Mouse (Mus musculus): ENCODE data around the gene Grk3. TPM values are rescaled to one million over a fixed set of nuclear protein-coding genes. Genes with fewer than 3 reads are reported as not detected.
A peak's percentile ranks its signal among the peaks of the same experiment; 100 is the strongest.

The Grk3 gene
- total and polyA plus RNA-seq, 2 experiments = 2.3 to 4.1 TPM

DNA sequence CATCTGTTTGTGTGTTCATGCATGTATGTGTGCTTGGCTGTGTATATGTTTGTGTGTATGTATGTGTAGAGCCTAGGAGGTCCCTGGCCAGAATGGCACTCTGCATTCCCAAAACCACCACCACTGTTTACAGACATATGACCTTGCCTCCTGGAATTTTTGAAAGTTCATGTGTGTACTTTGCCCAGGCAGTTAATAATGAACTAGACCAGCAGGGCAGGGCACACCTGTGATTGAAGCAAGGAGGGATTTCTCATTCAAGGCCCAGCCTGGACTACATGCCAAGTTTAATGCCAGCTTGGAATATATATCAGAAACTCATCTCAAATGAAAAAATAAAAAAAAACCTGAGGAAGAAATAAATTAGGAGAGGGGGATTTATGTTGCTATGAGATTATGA lies 93.7 kb downstream of the Grk3 start:
- Histone ChIP-seq H3K27me3 (ENCODE audit: control insufficient read depth, insufficient read depth, low read length) (no peaks in the 10 kb centered on the region), H3K79me2 (ENCODE audit: control insufficient read depth, insufficient read depth, low read length) (no peaks in the 10 kb centered on the region), H3K4me1 (ENCODE audit: control insufficient read depth, insufficient read depth, low read length) (peaks cover 8% of the 10 kb centered on the region), H3K9ac (ENCODE audit: low read depth, low read length) (no peak overlapping the region), H3K36me3 (ENCODE audit: control insufficient read depth, insufficient read depth, low read length) (no peaks in the 10 kb centered on the region), H3K27ac (replicated peaks; ENCODE audit: insufficient read depth, low read depth, low read length) (no peak overlapping the region), H3K4me3 (ENCODE audit: insufficient read depth, low read depth, low read length) (no peak overlapping the region)
- peak; percentile 89 for DNase-seq (ENCODE audit: extremely low read depth, low read depth, low spot score)
- TF ChIP-seq POLR2A (IDR thresholded peaks at IDR 0.05; ENCODE audit: extremely low read depth, insufficient read depth, low read length) (no peak), CTCF (IDR thresholded peaks at IDR 0.05; ENCODE audit: low read depth, low read length) (no peak)

DNA sequence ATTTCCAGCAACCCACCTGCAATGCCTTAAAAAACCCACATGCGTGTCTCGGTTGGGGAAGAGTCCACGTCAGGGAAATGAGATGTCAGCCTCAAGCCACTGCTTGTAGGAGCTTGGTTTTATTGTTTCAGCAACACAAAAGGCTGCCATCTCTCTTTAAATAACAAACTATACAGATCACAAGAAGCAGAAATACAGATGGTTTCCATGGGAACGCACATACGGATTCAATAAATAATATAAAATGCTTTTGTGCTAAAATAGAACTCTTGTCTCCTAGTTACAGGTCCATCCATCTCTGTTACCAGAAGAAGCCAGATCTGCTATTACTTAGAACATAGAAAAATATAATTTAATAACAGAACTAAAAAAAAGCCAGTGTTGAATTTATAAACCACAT lies 105.2 kb downstream of the Grk3 start:
- TF ChIP-seq CTCF (IDR thresholded peaks at IDR 0.05; ENCODE audit: low read depth, low read length) = no peak
- TF ChIP-seq POLR2A (IDR thresholded peaks at IDR 0.05; ENCODE audit: extremely low read depth, insufficient read depth, low read length) = no peak
- Histone ChIP-seq H3K4me3 (ENCODE audit: insufficient read depth, low read depth, low read length) (no peak overlapping the region), H3K79me2 (ENCODE audit: control insufficient read depth, insufficient read depth, low read length) (no peaks in the 10 kb centered on the region), H3K36me3 (ENCODE audit: control insufficient read depth, insufficient read depth, low read length) (no peaks in the 10 kb centered on the region), H3K4me1 (ENCODE audit: control insufficient read depth, insufficient read depth, low read length) (no peaks in the 10 kb centered on the region; the same call in 1 of the 2 replicates), H3K27ac (replicated peaks; ENCODE audit: insufficient read depth, low read depth, low read length) (no peak overlapping the region), H3K9ac (ENCODE audit: low read depth, low read length) (no peak overlapping the region), H3K27me3 (ENCODE audit: control insufficient read depth, insufficient read depth, low read length) (no peaks in the 10 kb centered on the region)
- WGBS = 95% methylated on average over 5 of the region's 5 CpGs
- DNase-seq (ENCODE audit: extremely low read depth, low read depth, low spot score) = no peak

DNA sequence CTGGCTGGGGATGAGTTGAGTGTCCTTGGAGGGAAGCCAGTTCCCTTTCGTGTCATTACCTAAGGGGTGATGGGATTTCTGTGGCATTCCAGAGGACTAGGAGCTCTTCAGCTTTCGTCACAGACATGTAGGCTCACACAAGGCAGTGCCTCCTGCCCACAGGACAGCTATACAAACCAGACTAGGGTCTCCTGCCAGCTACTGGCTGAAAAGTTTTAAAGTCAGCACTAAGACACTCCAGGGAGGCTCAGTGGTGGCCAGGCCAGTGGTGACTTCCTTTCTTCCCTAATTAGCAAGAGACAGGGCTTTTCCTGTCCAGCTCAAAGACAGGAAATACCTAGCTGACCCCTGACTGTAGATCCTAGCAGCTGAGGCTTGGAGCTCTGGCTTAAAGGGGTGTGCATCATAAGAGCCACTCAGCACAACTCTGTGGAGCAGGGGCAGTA lies 107.4 kb downstream of the Grk3 start:
- Histone ChIP-seq H3K4me3 (ENCODE audit: insufficient read depth, low read depth, low read length) (no peak overlapping the region), H3K27me3 (ENCODE audit: control insufficient read depth, insufficient read depth, low read length) (no peaks in the 10 kb centered on the region), H3K4me1 (ENCODE audit: control insufficient read depth, insufficient read depth, low read length) (no peaks in the 10 kb centered on the region; the same call in 1 of the 2 replicates), H3K27ac (replicated peaks; ENCODE audit: insufficient read depth, low read depth, low read length) (no peak overlapping the region), H3K79me2 (ENCODE audit: control insufficient read depth, insufficient read depth, low read length) (no peaks in the 10 kb centered on the region), H3K9ac (ENCODE audit: low read depth, low read length) (no peak overlapping the region), H3K36me3 (ENCODE audit: control insufficient read depth, insufficient read depth, low read length) (no peaks in the 10 kb centered on the region)
- DNase-seq (ENCODE audit: extremely low read depth, low read depth, low spot score) = peak; percentile 24
- 9% methylated on average over 2 of the region's 2 CpGs for WGBS
- TF ChIP-seq POLR2A (IDR thresholded peaks at IDR 0.05; ENCODE audit: extremely low read depth, insufficient read depth, low read length) = no peak
- TF ChIP-seq CTCF (IDR thresholded peaks at IDR 0.05; ENCODE audit: low read depth, low read length) = no peak

DNA sequence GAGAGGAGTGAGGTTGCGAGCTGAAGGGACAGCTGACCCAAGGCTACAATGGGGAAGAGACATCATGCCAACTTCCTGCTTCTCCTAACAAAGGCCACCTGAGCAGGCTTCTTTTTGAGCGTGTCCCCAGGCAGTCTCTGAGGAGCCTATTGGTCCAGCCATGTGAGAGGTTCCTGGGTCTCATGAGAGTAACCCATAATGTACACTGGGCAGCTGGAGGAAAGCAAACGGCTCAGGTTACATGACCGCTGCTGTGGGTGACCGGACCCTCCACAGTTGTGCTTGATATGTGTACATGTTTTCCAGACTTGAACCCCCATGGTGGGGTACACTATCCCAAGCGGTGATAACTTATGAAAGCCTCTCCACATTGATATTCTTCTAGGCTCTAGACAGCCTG lies 108.1 kb downstream of the Grk3 start:
- TF ChIP-seq CTCF (IDR thresholded peaks at IDR 0.05; ENCODE audit: low read depth, low read length) = no peak
- no peak for TF ChIP-seq POLR2A (IDR thresholded peaks at IDR 0.05; ENCODE audit: extremely low read depth, insufficient read depth, low read length)
- 69% methylated on average over 6 of the region's 6 CpGs for WGBS
- no peaks in the 10 kb centered on the region for H3K36me3 ChIP-seq (ENCODE audit: control insufficient read depth, insufficient read depth, low read length)
- H3K4me3 ChIP-seq (ENCODE audit: insufficient read depth, low read depth, low read length) = no peak overlapping the region
- no peak overlapping the region for H3K27ac ChIP-seq (replicated peaks; ENCODE audit: insufficient read depth, low read depth, low read length)
- no peak overlapping the region for H3K9ac ChIP-seq (ENCODE audit: low read depth, low read length)
- H3K4me1 ChIP-seq (ENCODE audit: control insufficient read depth, insufficient read depth, low read length) = no peaks in the 10 kb centered on the region; the same call in 1 of the 2 replicates
- DNase-seq (ENCODE audit: extremely low read depth, low read depth, low spot score) = no peak
- no peaks in the 10 kb centered on the region for H3K79me2 ChIP-seq (ENCODE audit: control insufficient read depth, insufficient read depth, low read length)
- H3K27me3 ChIP-seq (ENCODE audit: control insufficient read depth, insufficient read depth, low read length) = no peaks in the 10 kb centered on the region

DNA sequence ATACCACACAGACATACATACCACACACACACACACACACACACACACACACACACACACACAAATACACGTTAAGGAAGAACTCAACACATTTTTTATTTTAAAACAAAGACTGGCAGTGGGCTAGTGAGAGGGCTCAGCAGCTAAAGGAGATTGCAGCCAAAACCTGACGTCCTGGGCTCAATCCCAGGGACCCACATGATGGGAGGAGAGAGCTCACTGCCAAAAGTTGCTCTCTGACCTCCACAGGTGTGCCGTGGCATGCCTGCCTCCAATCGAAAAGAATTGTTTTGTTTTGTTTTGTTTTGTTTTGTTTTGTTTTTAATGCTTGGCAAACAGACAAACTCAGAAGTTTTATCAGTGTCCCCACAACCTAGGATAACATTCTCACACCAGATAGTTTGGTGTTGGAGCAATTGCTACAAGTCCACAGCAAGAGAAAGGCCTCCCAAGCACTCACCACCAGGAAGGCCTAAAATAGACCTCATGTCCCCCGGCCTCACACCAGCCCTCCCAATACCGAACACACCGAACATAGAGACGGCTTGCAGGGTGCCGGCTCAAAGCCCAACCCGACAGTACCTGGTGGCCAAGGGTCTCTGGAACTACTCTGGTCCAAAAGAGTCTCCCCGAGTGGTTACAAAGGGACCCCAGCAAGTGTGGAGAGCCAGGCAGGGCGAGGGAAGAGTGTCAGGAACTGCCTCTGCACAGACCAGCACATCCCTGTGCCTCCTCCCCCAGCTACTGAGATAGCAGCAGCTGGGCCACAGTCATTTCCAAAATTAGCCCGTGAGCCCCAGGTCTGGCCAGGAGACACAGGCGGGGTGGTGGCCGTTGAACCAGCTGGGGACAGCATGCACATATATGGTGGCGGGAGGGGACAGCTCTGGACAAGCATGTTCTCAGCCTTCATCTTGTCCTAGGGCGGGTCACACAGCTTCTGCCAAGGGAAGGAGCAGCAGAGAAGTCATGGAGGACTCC lies 119.6 kb downstream of the Grk3 start, which contains the start of gene Myo18b:
Gene Myo18b, minus strand, starts transcription at position 689 of the 981 bp plus-strand sequence.
- TF ChIP-seq CTCF (IDR thresholded peaks at IDR 0.05; ENCODE audit: low read depth, low read length) (no peak), POLR2A (IDR thresholded peaks at IDR 0.05; ENCODE audit: extremely low read depth, insufficient read depth, low read length) (no peak)
- H3K27ac ChIP-seq (replicated peaks; ENCODE audit: insufficient read depth, low read depth, low read length) = no peak within 1 kb of the TSS
- no peaks in the 10 kb centered on the region for H3K27me3 ChIP-seq (ENCODE audit: control insufficient read depth, insufficient read depth, low read length)
- no peak within 1 kb of the TSS for H3K9ac ChIP-seq (ENCODE audit: low read depth, low read length)
- H3K4me3 ChIP-seq (ENCODE audit: insufficient read depth, low read depth, low read length) = no peak within 1 kb of the TSS
- no peak for DNase-seq (ENCODE audit: extremely low read depth, low read depth, low spot score)
- no peaks in the 10 kb centered on the region for H3K36me3 ChIP-seq (ENCODE audit: control insufficient read depth, insufficient read depth, low read length)
- WGBS = 77% methylated on average over 17 of the region's 17 CpGs
- no peaks in the 10 kb centered on the region for H3K79me2 ChIP-seq (ENCODE audit: control insufficient read depth, insufficient read depth, low read length)
- no peaks in the 10 kb centered on the region for H3K4me1 ChIP-seq (ENCODE audit: control insufficient read depth, insufficient read depth, low read length)

All from liver, adult 2 months (tissue).